Mouse (Mus musculus) liver, embryonic 16.5 days (tissue): ENCODE results near the gene Mecom. TPM values are rescaled to one million over a fixed set of nuclear protein-coding genes. Genes with fewer than 3 reads are reported as not detected.
"Not testable (repeated sequence)": the region's sequence is repeated elsewhere in the genome, so short reads cannot be mapped to it uniquely, and the experiment has no call there.

Experiments
- ATAC-seq: fragments of 200-750 bp; cut with Nextera tagmentation; 2 replicates; pipeline ENCODE4 v1.8.0; 2017; ENCODE audit warnings: low read depth, mild to moderate bottlenecking, moderate number of reproducible peaks, moderate library complexity
- H3K27ac ChIP-seq: fragments of 300-500 bp; sonication (generic); 2 replicates; pipeline ENCODE4 v1.5.1; 2014; ENCODE audit warnings: mild to moderate bottlenecking, low read length
- H3K27me3 ChIP-seq: fragments of 300-500 bp; sonication (generic); 2 replicates; pipeline ENCODE4 v1.6.1; 2014; ENCODE audit warnings: low read depth, low read length, mixed read lengths; ENCODE audit not compliant: control insufficient read depth, insufficient read depth
- H3K36me3 ChIP-seq: fragments of 300-500 bp; sonication (generic); 2 replicates; pipeline ENCODE4 v1.6.1; 2014; ENCODE audit warnings: mild to moderate bottlenecking; ENCODE audit not compliant: control insufficient read depth, insufficient read depth
- H3K4me1 ChIP-seq: fragments of 300-500 bp; sonication (generic); 2 replicates; pipeline ENCODE4 v1.6.1; 2014; ENCODE audit warnings: low read depth, low read length, mixed read lengths; ENCODE audit not compliant: control insufficient read depth
- H3K4me2 ChIP-seq: fragments of 300-500 bp; sonication (generic); 2 replicates; pipeline ENCODE4 v1.6.1; 2014; ENCODE audit warnings: low read depth, low read length, mixed read lengths
- H3K4me3 ChIP-seq: fragments of 300-500 bp; sonication (generic); 2 replicates; pipeline ENCODE4 v1.5.1; 2014; ENCODE audit warnings: low read depth, mild to moderate bottlenecking, low read length
- H3K9ac ChIP-seq: fragments of 300-500 bp; sonication (generic); 2 replicates; pipeline ENCODE4 v1.6.1; 2014; ENCODE audit warnings: low read depth, low read length
- H3K9me3 ChIP-seq: fragments of 300-500 bp; sonication (generic); replicated peaks from 2 replicates; pipeline ENCODE4 v1.6.1; 2016; ENCODE audit warnings: low read length; ENCODE audit not compliant: control insufficient read depth
- WGBS: fragments of 180-500 bp; shearing (Covaris S2); extraction: QIAGEN DNeasy Blood & Tissue Kit; methylation state at CpG from one replicate; pipeline ENCODE4 v1.1.7; 2014; ENCODE audit not compliant: insufficient replicate concordance; 5-methylcytosine and 5-hydroxymethylcytosine counted together
- polyA plus RNA-seq: library from polyadenylated mRNA; unstranded; fragments of >200 nt; fragmentation: Nextera tagmentation; extraction: Ambion mirVana; gene quantifications from 2 replicates; pipeline ENCODE4 v1.2.1, GENCODE M21; 2015

Mecom gene
- polyA plus RNA-seq, 1 experiment from 2014 or later = 1.0 TPM

DNA sequence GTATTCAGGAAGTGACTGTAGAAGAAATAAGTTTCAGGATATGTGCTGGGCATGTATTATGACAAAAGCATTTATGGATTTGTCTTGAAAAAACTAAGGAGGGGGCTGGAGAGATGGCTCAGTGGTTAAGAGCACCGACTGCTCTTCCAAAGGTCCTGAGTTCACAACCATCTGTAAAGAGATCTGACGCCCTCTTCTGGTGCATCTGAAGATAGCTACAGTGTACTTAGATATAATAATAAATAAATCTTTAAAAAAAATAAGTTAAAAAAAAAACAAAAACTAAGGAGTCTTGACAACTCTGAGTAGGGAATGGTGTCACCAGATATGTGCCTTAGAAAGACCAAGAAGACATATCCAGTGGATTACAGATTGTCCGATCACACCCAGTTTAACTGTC is 27.1 kb downstream of the Mecom start:
- H3K27me3 ChIP-seq, H3K4me3 ChIP-seq, H3K9ac ChIP-seq, H3K4me1 ChIP-seq, H3K27ac ChIP-seq, ATAC-seq, H3K36me3 ChIP-seq, H3K4me2 ChIP-seq, H3K9me3 ChIP-seq: not testable (repeated sequence)
- WGBS = 35% methylated on average over 3 of the region's 3 CpGs

DNA sequence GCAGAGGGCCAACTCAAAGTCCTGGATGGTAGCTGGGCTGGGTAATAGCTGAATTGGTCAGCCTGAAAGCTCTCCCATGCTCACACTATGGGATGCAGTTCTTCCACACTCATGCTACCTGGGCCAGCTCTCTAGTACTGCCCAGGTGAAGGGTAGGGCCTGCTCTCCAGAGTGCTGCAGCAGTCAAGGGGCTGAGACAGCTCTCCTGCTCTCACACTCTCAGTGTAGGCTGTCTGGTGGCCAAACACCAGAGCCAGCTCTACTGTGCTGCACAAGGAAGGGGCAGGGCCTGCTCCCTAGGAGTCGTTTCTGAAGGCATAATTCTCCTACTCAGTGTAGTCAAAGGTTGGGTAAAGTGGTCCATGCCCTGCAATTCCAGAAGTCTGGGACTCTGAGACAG is 28.4 kb downstream of the Mecom start:
- no peak for ATAC-seq
- WGBS = 39% methylated on average over 1 of the region's 1 CpGs
- no peak overlapping the region for H3K4me3 ChIP-seq

DNA sequence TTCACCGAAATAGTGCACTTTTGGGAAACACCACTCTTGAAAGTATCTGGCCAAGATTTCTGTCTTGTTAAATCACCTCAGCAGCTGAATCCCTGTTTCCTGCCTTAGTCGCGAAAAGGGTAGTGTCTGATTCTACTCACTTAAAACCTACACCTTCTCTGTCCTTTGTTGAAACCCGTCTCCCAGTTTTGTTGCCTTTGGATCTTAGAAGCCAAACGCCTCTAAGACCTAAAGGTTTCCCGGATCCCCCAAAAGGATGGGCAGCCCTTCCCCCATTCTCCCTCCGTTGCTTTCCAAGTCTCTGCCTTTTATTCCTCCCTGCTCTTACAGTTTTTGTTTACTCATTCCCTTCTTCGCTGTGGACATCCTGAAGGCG is 32.0 kb downstream of the Mecom start:
- Histone ChIP-seq H3K9ac (no peak overlapping the region), H3K36me3 (no peaks in the 10 kb centered on the region), H3K4me2 (no peak overlapping the region), H3K27ac (no peak overlapping the region), H3K4me3 (no peak overlapping the region), H3K9me3 (no peaks in the 10 kb centered on the region), H3K4me1 (no peaks in the 10 kb centered on the region), H3K27me3 (peaks cover 59% of the 10 kb centered on the region)
- ATAC-seq = no peak
- WGBS = 12% methylated on average over 9 of the region's 9 CpGs

More for the DNA sequence above, 28.4 kb downstream of the Mecom start:
- Histone ChIP-seq H3K36me3 (no peaks in the 10 kb centered on the region), H3K27ac (no peak overlapping the region), H3K27me3 (peaks cover 23% of the 10 kb centered on the region), H3K4me1 (no peaks in the 10 kb centered on the region), H3K4me2 (no peak overlapping the region), H3K9ac (no peak overlapping the region), H3K9me3 (no peaks in the 10 kb centered on the region)

DNA sequence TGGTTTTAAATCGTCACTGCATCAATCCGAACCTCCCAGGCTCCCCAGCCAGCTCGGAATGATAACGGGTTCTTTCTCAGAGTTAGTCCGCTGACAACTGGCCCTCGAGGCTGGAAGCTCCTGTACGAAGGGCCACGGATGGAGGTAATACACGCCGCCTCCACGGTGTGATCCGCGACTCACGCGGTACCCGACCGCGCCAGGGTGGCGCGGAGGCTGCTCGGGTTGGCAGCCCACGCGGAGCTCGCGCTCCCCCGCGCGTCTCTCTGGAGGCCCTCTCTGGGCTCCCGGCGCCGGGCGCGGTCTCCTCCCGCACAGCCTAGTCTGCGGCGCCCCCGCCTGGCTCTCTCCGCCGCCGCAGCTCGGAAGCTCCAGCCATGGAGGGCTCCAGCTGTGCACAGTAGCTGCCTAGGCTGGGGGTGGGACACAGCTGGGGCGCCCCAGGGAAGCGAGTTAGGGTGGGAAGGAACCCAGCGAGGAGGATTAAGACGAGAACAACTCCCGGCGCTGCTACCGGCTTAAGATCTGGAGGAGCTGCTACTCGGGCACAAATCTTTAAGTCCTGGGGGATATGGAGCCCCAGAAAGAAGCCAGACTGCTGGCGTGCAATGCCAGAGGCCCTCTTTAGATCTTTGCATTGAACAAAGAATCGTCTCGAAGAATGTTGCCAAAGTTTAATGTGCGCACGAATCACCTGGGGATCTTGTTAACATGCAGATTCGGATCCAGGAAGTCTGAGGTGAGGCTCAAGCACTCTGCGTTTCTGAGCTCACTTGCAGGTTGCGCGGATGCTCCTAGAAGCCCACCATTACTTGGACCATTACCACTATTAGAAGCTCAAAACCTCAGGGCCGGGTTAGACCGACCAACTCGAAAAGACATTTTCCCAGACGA is 32.7 kb downstream of the Mecom start:
- Histone ChIP-seq H3K9ac (no peak overlapping the region), H3K4me1 (no peaks in the 10 kb centered on the region), H3K27ac (no peak overlapping the region), H3K27me3 (peaks cover 65% of the 10 kb centered on the region), H3K4me2 (peak overlapping the region; percentile 34), H3K36me3 (no peaks in the 10 kb centered on the region), H3K4me3 (peak overlapping the region; percentile 34), H3K9me3 (no peaks in the 10 kb centered on the region)
- ATAC-seq = no peak
- WGBS = under 1% methylated on average over 62 of the region's 62 CpGs

DNA sequence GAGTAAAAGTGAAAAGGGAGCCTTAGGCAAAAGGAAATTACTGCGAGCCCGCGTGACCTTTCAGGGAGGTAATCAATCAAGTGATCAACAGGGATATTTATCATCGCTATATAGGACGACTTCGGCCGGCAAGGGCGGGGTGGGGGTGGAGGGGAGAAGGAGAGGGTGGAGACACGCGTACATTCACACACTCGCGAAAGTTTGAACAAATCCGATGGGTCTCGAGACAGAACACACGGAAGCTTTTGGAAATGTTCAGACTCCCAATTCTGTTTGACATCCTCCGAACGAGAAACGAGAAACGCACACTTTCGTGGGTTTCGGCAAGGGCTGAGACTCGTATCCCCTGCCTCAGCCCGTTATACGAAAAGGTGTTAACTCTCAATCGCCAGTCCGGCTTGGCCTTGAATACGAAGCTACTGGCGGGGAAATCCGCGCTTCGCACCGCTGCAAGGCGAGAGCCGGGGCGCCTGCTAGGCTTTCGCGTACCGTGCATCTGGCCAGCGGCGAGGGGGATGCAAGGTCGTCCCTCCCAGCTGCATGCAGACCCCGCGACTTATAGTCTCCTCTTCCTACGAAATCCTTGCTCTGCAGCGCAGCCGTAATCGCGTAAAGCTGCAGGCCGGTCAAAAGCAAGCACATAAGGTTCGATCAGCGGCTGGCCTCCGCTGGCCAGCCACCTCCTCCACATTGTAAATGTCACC is 33.6 kb downstream of the Mecom start:
- Histone ChIP-seq H3K9ac (no peak overlapping the region), H3K9me3 (no peaks in the 10 kb centered on the region), H3K36me3 (no peaks in the 10 kb centered on the region), H3K27ac (no peak overlapping the region), H3K4me2 (peak overlapping the region; percentile 34), H3K4me1 (no peaks in the 10 kb centered on the region), H3K27me3 (peaks cover 75% of the 10 kb centered on the region), H3K4me3 (peak overlapping the region; percentile 10; the same call in 1 of the 2 replicates)
- no peak for ATAC-seq
- under 1% methylated on average over 52 of the region's 52 CpGs for WGBS

DNA sequence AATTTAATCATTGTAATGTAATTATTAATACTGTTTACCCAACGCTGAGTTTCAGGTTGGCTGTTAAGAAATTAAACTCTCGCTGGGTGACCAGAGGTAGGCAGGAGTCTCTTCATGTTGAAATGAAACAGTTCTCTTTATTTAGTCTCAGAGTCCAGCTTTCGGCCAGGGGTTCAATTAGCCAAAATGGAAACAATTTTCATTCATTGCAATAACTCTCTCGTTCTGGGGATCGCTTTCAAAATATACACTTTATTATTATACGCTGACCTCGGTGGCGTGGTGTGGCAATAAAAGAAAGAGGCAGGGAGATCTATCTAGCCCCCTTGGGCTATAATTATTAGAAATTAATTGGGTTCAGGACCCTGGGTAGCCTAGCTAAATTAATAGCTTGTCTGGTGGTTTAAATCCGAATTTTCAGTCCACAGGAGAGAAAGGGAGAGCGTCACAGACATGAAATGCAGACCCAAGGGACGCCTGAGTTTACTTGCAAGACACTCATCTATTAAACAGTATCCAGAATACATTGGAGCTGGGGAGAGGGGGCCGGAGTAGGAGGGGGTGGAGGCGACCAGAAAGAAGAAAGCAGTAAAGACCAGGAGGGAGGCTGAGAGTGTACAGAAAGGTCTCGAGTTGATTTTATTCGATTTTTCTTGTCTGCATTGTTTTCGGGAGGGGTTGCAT is 34.4 kb downstream of the Mecom start:
- Histone ChIP-seq H3K27ac (no peak overlapping the region), H3K27me3 (peaks cover 82% of the 10 kb centered on the region), H3K4me2 (no peak overlapping the region), H3K36me3 (no peaks in the 10 kb centered on the region), H3K4me1 (peaks cover 3% of the 10 kb centered on the region), H3K9me3 (no peaks in the 10 kb centered on the region), H3K9ac (no peak overlapping the region), H3K4me3 (no peak overlapping the region)
- ATAC-seq = no peak
- 7% methylated on average over 16 of the region's 16 CpGs for WGBS

DNA sequence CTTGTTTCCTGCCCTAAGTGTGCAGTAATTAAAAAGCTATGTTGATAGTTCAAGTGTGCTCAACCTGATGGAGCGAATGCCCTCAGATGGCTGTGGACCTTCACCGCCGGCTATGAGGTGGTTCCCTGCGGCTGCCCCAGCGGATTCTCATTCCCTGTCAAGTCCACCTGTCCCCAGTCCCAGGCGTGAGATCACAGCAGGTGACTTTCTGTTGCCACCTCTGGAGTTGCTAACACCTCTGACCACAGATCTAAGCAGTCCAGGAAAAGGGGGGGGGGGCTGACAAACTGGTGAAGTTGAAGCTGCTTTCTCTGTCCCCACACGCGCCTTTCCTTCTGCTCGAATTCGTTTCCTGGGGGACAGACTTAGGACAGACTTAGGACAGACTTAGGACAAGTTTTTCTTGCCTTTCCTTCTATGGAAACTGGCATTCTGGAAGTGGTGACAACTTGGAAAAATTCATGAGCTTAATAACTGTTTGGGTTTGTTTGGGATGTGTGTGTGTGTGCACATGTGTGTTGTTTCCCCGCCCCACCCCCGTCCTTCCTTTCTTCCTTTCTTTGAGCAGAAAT is 35.3 kb downstream of the Mecom start:
- Histone ChIP-seq H3K4me3 (no peak overlapping the region), H3K36me3 (no peaks in the 10 kb centered on the region), H3K4me2 (no peak overlapping the region), H3K27ac (no peak overlapping the region), H3K9ac (no peak overlapping the region), H3K27me3 (peaks cover 91% of the 10 kb centered on the region), H3K4me1 (peaks cover 5% of the 10 kb centered on the region), H3K9me3 (no peaks in the 10 kb centered on the region)
- ATAC-seq = no peak
- WGBS = 12% methylated on average over 12 of the region's 12 CpGs

DNA sequence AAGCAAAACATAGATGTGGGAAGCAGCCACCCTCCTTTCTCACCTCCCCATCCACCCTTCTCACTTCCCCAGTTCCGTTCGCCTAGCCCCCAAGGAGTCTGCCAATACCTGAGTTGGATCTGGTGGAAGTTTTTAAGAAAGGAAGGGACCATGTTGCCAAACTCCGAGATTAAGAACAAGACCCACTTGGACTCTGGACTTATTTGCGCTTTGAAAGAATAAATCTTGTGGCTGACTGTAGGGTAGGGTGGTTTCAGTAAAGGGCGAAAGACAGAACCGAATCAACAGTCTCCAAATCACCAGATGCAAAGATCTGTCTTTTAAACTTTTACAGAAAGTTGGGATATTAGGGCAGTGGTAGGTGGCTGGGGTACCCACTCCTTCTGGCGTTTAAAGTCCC is 36.0 kb downstream of the Mecom start:
- H3K27ac ChIP-seq = no peak overlapping the region
- no peaks in the 10 kb centered on the region for H3K9me3 ChIP-seq
- H3K9ac ChIP-seq = no peak overlapping the region
- H3K4me2 ChIP-seq = no peak overlapping the region
- H3K4me1 ChIP-seq = peaks cover 5% of the 10 kb centered on the region
- H3K27me3 ChIP-seq = peaks cover 96% of the 10 kb centered on the region
- no peak for ATAC-seq
- 35% methylated on average over 7 of the region's 7 CpGs for WGBS
- no peaks in the 10 kb centered on the region for H3K36me3 ChIP-seq
- no peak overlapping the region for H3K4me3 ChIP-seq
